Mouse (Mus musculus): ENCODE results near the gene Slc4a7. TPM values are rescaled to one million over a fixed set of nuclear protein-coding genes. Genes with fewer than 3 reads are reported as not detected.

Slc4a7 gene
- total RNA-seq (2022), result 10 to 100 TPM; 40.3 to 55.4 (median 48.3) TPM

DNA sequence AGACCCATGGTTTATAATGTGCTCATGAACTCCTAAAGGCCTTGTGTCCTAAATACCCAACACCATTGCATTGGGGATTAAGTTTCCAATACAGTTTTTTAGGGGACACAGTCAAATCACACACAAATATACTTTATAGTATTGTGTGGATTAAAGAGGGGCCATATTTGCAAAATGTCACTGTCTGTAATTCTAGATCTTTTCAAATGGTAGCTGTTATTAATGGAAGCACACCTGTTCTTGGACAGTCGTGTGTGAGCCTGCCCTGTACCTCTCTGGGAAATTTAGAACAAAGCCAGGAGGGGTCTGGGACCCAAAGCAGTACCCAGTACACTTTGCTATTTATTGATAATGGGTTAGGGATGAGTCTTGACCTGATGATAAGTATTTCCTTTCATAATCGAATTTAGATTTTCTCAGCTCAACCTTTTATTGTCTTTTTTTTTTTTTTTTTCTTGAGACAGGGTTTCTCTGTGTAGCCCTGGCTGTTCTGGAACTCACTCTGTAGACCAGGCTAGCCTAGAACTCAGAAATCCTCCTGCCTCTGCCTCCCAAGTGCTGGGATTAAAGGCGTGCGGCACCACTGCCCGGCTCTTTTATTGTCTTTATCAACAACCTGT, at the start of gene Slc4a7:
Gene Slc4a7 (plus strand): TSS at position 570 of the 620 bp plus-strand sequence.
- DNase-seq (ENCODE audit: low spot score in 2 of 2), result no peak

DNA sequence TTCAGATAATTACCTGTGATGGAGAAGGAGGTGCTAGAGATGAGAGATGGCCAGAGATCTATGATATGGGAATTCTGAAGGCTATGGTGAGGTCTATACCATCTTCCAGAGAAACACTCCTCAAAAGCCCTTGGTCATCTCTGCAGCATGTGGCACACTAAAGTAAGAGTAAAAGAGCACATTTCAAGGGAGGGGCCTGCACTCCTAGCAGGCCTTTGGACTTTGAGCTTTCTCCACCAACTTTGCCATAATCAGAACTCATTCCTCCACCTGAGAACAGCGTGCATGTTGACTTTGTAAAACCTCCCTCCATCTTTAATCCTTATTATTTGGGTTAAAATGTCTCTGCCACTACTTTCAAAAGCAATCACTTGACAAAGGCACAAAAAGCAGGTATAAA, 31.5 kb upstream of the Slc4a7 start:
- DNase-seq (ENCODE audit: low spot score in 2 of 2), result no peak

DNA sequence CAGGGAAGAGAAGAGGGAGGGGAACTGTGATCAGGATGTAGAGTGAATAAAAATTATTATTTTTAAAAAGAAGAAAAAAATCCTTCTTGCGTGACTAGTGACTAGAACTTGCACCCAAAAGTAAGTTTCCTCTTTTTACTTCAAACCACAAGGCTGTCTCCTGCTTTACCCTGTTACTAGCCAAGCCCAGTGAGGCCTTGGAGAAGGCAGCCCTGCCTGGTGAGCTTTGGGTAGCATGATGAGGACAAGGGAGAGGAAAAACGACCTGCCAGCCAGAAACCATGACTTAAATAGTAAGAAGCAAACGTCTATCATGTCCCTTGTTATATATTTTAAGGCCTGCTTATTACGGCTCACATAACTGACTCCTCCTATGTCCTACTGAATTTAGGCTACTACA, 20.5 kb upstream of the Slc4a7 start:
- DNase-seq (ENCODE audit: low spot score in 2 of 2), result no peak

- no peak for DNase-seq (ENCODE audit: low spot score in 2 of 2)
These were observed 17.3 kb upstream of the Slc4a7 start for GRCm38 (mm10) chr14:14684771-14685170.

DNA sequence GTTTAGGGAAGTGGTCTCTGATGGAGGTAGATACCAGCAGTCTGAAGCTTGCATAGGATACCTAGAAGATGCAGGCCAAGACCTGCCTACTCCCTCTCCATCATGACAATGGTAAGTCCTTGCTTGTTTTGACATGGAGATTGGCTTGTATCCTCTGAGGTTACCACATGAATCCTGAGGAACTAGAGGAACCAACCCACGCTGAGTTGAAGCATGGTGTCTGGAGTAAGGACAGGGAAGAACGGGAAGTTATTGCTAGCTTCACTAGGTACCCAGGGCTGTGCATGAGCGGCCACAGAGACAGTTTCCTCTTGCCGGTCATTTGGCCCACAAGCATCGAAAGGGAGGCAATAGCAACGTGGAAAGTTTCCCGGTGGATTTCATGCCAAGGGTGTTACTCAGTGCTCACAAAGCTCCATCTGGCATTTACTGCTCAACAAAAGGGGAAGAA, 16.0 kb upstream of the Slc4a7 start:
- DNase-seq (ENCODE audit: low spot score in 2 of 2), result no peak

DNA sequence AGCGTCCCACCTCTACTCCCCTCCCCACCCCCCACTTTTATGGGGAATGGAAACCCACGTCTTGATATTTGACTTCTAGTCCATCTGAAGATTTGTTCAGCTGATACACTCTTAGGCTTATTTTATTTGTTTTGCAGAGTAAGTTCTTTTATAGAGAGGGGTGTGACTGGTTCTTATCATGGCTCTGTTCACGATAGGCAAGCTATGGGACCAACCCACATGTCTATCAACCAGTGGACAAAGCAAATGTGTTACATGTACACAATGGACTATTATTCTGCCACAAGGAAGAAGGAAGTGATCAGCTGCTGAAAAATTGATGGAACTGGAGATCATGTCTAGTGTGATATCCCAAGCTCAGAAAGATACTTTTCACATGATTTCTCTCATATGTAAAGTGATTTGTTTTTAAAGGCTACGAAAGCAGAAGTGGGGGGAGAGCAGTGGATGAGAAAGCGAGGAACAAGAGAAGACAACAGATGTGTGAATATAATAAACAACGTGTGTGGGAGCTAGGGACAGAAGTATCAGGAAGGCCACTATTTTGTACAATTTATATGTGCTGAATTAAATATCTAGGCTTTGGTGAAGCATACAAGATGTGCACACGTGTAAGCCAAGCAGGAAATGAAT, 14.7 kb upstream of the Slc4a7 start:
- no peak for DNase-seq (ENCODE audit: low spot score in 2 of 2)

GRCm38 (mm10) chr14:14702399-14703345, 593 bp downstream of the Slc4a7 start:
- peak; percentile 84 to 87 for DNase-seq (ENCODE audit: low spot score in 2 of 2)

DNA sequence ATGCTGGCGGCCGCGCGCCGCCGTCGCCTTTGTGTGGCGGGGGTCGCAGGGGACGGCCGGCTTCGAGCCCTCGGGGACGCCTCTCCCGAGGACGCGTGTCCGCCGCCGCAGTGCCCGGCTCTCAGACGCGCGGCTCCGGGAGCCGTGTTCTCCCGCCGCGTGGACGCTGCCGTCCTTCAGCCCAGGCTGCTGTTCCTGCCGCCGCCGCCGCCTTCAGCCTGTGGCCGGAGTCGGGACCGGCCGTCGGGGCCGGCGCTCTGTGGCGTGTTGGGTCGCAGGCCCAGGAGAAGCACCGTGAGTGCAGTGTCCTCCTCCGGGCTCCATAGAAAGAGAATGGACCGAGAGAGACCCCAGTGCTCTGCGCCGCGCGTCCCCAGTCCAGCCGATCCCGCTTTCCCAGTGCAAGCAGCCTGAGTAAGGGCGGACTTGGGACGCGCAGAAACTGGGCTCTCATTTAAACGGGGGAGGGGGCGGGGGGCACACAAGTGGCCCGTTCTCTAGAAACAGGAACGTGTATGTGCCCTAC, 1.3 kb downstream of the Slc4a7 start:
- DNase-seq (ENCODE audit: low spot score in 2 of 2), result peak; percentile 9 to 34

GRCm38 (mm10) chr14:14704651-14705050, 2.6 kb downstream of the Slc4a7 start:
- no peak for DNase-seq (ENCODE audit: low spot score in 2 of 2)

DNA sequence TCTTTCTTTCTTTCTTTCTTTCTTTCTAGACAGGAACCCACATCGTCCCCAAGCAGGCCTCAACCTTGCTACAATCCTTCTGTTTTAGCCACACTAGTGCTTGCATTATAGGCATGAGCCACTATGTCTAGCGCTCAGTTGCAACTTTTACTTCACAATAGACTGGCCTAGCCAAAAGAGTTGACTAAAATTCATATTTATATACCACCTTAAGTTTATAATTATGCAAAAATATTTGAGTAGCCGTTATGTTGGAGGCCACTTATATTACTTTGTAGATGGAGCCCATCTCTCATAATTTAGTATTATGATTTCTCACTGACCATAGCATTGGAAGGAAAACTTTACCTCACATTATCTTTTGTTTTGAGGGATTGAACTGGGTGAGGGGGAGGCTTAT, 3.0 kb downstream of the Slc4a7 start:
- DNase-seq (ENCODE audit: low spot score in 2 of 2), result no peak

DNA sequence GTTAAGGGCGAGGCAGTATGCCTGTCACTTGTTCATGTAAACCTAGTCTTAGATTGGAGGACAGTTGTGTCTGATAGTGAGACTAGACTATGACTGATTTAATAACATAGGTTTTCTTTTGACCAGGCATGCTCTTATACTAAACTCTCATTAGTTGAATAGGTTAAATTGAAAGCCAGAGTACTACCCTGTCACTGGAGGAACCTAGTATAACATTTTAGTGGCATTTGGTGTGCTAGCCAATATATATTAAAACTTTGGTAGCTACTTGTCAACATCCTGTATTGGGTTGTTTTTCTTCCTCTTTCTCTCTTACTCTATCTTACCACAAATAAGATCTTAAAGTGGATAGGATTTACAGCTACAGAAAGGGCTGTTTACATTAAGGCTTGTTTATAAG, 4.3 kb downstream of the Slc4a7 start:
- no peak for DNase-seq (ENCODE audit: low spot score in 2 of 2)

GRCm38 (mm10) chr14:14707061-14707460, 5.0 kb downstream of the Slc4a7 start:
- no peak for DNase-seq (ENCODE audit: low spot score in 2 of 2)

GRCm38 (mm10) chr14:14709021-14709420, 6.9 kb downstream of the Slc4a7 start:
- no peak for DNase-seq (ENCODE audit: low spot score in 2 of 2)

GRCm38 (mm10) chr14:14714130-14714529, 12.1 kb downstream of the Slc4a7 start:
- DNase-seq (ENCODE audit: low spot score in 2 of 2), result no peak

DNA sequence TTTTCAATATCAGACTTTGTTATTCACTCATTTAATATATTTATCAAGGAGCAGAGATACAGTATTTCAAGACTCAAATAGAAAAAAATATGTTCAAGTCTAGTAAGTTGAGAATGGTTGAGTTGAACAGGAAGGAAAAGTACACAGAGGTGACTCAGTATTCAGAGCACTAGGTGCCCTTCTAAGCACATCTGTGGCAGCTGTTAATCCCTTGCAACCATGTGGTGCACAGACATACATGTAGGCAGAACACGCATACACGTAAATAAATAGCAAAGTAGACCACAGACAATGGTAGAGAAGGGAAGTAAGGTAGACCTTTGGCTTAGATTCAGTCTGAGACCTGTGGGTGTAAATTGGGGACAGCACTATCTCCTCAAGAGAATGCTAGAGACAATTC, 13.7 kb downstream of the Slc4a7 start:
- DNase-seq (ENCODE audit: low spot score in 2 of 2), result no peak

DNA sequence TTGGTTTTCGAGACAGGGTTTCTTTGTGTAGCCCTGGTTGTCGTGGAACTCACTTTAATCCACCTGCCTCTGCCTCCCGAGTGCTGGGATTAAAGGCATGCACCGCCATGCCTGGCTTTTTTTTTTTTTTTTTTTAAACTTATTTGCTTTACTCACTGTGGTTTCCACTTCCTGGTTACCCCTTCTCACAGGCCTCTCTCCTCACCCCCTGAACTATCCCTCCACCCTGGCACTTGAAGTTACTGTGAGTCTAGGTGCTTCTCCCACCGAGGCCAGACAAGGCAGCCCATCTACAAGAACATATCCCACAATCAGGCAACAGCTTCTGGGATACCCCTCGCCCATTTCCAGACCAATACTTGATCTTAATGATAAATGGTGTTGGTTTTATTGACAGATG, 14.8 kb downstream of the Slc4a7 start:
- no peak for DNase-seq (ENCODE audit: low spot score in 2 of 2)

DNA sequence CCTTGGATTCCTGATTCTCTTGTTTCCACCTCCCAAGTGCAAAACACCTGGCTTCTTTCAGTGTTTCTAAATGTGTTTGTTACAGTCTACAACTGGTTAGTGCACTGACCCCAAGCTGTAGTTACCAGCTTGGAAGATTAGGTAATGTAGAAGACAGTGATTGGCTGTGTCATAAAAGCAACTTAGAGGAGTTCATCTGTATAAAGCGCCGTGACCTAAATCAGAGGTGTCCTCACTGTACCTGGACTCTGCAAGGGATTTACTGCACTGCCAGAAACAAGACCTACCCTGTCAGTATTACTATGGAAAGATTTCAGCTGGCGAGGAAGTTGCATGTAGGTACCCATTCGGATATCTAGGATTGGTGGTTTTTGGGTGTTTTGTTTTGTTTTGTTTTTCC, 16.5 kb downstream of the Slc4a7 start:
- DNase-seq (ENCODE audit: low spot score in 2 of 2), result no peak

DNA sequence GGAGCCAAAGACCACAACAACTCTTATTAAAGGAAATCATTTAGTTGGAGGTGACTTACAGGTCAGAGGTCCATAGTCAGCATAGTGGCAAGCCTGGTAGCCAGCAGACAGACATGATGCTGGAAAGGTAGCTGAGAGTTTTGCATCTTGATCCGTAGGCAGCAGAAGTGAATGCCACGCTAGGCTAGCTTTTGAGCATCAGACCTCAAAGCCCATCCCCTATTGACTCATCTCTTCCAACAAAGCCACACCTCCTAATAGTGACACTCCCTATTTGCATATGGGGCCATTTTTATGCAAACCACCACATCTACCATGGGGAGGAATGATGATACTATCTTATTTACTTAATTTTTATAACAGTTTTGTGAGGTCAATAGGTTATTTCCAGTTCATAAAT, 79.1 kb downstream of the Slc4a7 start:
- no peak for DNase-seq (ENCODE audit: low spot score in 2 of 2)

- DNase-seq (ENCODE audit: low spot score in 2 of 2), result no peak
These were observed 82.1 kb downstream of the Slc4a7 start for GRCm38 (mm10) chr14:14784223-14784622.

DNA sequence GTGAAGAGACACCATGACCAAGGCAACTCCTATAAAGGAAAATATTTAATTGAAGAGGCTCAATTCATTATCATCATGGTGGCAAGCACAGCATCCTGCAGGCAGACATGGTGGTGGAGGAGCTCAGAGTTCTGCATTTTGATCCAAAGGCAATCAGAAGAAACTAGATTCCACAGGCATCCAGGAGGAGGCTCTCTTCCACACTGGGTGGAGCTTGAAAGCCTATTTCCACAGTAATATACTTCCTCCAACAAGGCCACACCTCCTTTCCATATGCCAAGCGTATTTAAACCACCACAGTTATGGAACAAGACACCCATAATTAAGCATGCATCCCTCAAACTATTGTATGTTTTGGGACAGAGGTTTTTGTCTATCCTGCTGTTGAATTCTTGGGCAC, 84.9 kb downstream of the Slc4a7 start:
- DNase-seq (ENCODE audit: low spot score in 2 of 2), result no peak

DNA sequence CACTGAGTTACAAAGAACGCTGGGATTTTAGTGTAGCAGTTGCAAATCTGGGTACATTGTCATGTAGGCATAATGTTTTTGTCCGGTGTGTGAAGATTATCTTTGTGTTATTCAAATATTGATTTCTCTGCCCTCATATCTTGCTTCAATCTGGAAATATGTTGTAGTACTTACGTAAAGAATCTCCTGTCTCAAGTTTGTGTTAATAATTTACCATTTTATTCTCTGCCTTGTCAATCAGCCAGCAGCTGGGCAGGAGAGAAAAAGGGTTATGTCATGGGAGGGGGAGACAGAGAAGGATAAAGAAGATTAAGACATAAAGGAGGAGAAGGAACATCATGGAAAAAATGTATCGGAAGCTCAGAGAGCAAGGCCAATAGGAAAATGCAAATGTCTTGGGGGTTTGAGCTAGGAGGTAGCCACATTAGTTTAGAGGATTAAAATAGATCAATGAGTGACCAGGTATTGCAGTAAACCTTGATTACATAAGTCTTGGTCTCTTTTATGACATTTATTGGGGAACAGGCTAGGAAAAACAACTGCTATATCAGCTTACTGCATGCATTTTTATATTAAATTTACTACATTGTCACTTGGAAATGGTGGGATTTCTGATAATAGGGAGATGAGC, 87.9 kb downstream of the Slc4a7 start:
- no peak for DNase-seq (ENCODE audit: low spot score in 2 of 2)

GRCm38 (mm10) chr14:14799861-14800260, 97.8 kb downstream of the Slc4a7 start:
- no peak for DNase-seq (ENCODE audit: low spot score in 2 of 2)

Measured in layer of hippocampus, adult 8-10 months (tissue).